Mouse (Mus musculus): ENCODE measurements around the gene Tmem43. TPM values are rescaled to one million over a fixed set of nuclear protein-coding genes. Genes with fewer than 3 reads are reported as not detected.

The Tmem43 gene
- total and polyA plus RNA-seq, 3 experiments = 22.3 to 23.7 TPM; not detected in 1

GRCm38 (mm10) chr6:91440474-91441144, 32.9 kb upstream of the Tmem43 start:
- H3K27ac ChIP-seq (ENCODE audit: control insufficient read depth, low read depth, low read length) = peak overlapping the region; percentile 71
- DNase-seq (ENCODE audit: low read depth, low spot score) = peak; percentile 97
- no peaks in the 10 kb centered on the region for H3K9me3 ChIP-seq (replicated peaks; ENCODE audit: insufficient read depth, low read length)
- TF ChIP-seq MAX (IDR thresholded peaks at IDR 0.05; ENCODE audit: low read length) = no peak; the same call in none of the 2 replicates
- no peak for TF ChIP-seq USF2 (IDR thresholded peaks at IDR 0.05; ENCODE audit: borderline replicate concordance in 1 of 2, insufficient read depth in 1 of 2, low read depth in 1 of 2, low read length in 2 of 2)
- TF ChIP-seq USF1 (IDR thresholded peaks at IDR 0.05; ENCODE audit: low read depth, low read length) = no peak
- no peak for TF ChIP-seq MEF2A (IDR thresholded peaks at IDR 0.05; ENCODE audit: extremely low read depth, insufficient replicate concordance, low read depth, low read length, poor library complexity, severe bottlenecking)
- TF ChIP-seq RCOR1 (IDR thresholded peaks at IDR 0.05; ENCODE audit: low read depth, low read length) = no peak
- TF ChIP-seq CHD1 (IDR thresholded peaks at IDR 0.05; ENCODE audit: low read depth, low read length) = no peak
- TF ChIP-seq TBP (IDR thresholded peaks at IDR 0.05; ENCODE audit: low read depth, low read length) = peak; percentile 94
- no peak for TF ChIP-seq BHLHE40 (IDR thresholded peaks at IDR 0.05; ENCODE audit: borderline replicate concordance, low read depth, low read length)
- peak; percentile 88; the same call in 1 of the 2 replicates for TF ChIP-seq JUND (IDR thresholded peaks at IDR 0.05; ENCODE audit: low read depth, low read length)
- TF ChIP-seq SMC3 (IDR thresholded peaks at IDR 0.05; ENCODE audit: low read depth, low read length) = no peak
- TF ChIP-seq TCF12 (IDR thresholded peaks at IDR 0.05; ENCODE audit: low read depth, low read length) = peak; percentile 62
- TF ChIP-seq NRF1 (IDR thresholded peaks at IDR 0.05; ENCODE audit: insufficient read depth, low read depth, low read length, poor library complexity, severe bottlenecking) = 0 out of 2 replicates have a peak, but pooled peaks have one; percentile 35
- TF ChIP-seq TAL1 (IDR thresholded peaks at IDR 0.05; ENCODE audit: low read length) = no peak
- TF ChIP-seq MYB (IDR thresholded peaks at IDR 0.05; ENCODE audit: low read depth, low read length) = no peak
- peak; percentile 66; the same call in 1 of the 2 replicates for TF ChIP-seq GABPA (IDR thresholded peaks at IDR 0.05; ENCODE audit: low read depth, low read length)
- peak; percentile 97 for TF ChIP-seq SIN3A (IDR thresholded peaks at IDR 0.05; ENCODE audit: low read length)
- TF ChIP-seq RAD21 (IDR thresholded peaks at IDR 0.05; ENCODE audit: low read depth, low read length) = no peak
- TF ChIP-seq ETS1 (IDR thresholded peaks at IDR 0.05; ENCODE audit: low read depth, low read length) = peak; percentile 36; the same call in 1 of the 2 replicates
- TF ChIP-seq KAT2A (conservative IDR thresholded peaks at IDR 0.05; ENCODE audit: low read depth, low read length) = peak; percentile 83
- TF ChIP-seq UBTF (IDR thresholded peaks at IDR 0.05; ENCODE audit: borderline replicate concordance, insufficient read depth, low read depth, low read length) = no peak
- TF ChIP-seq EP300 (IDR thresholded peaks at IDR 0.05; ENCODE audit: low read depth in 1 of 2, low read length in 2 of 2) = no peak; a peak in 1 of 4 replicates
- TF ChIP-seq CTCF (IDR thresholded peaks at IDR 0.05 in 2 of 3, conservative IDR thresholded peaks at IDR 0.05 in 1 of 3; ENCODE audit: control insufficient read depth in 1 of 3, insufficient read depth in 1 of 3, low read depth in 2 of 3, low read length in 3 of 3, poor library complexity in 1 of 3, severe bottlenecking in 1 of 3) = no peak
- TF ChIP-seq POLR2A (IDR thresholded peaks at IDR 0.05; ENCODE audit: control insufficient read depth in 1 of 2, insufficient read depth in 1 of 2, low read depth in 1 of 2, low read length in 2 of 2, poor library complexity in 1 of 2) = peak; percentile 74 to 100
- TF ChIP-seq POLR2AphosphoS2 (IDR thresholded peaks at IDR 0.05; ENCODE audit: low read length) = peak; percentile 97
- peak; percentile 99 for TF ChIP-seq NELFE (IDR thresholded peaks at IDR 0.05; ENCODE audit: low read depth, low read length)
- no peak for TF ChIP-seq E2F4 (IDR thresholded peaks at IDR 0.05; ENCODE audit: borderline replicate concordance, low read depth, low read length)
- no peak for TF ChIP-seq ZNF384 (IDR thresholded peaks at IDR 0.05; ENCODE audit: low read depth, low read length)
- no peak for TF ChIP-seq POLR2AphosphoS5 (IDR thresholded peaks at IDR 0.05; ENCODE audit: borderline replicate concordance, low read depth, low read length)
- peak; percentile 92 for TF ChIP-seq ZMIZ1 (IDR thresholded peaks at IDR 0.05; ENCODE audit: low read depth, low read length)
- TF ChIP-seq ZKSCAN1 (IDR thresholded peaks at IDR 0.05; ENCODE audit: low read depth, low read length) = no peak
- TF ChIP-seq MAFK (IDR thresholded peaks at IDR 0.05; ENCODE audit: borderline replicate concordance, low read depth, low read length) = no peak
- TF ChIP-seq MXI1 (IDR thresholded peaks at IDR 0.05; ENCODE audit: low read depth, low read length) = peak; percentile 88
- TF ChIP-seq GATA1 (IDR thresholded peaks at IDR 0.05; ENCODE audit: low read depth, low read length) = no peak
- 0 out of 2 replicates have a peak, but pooled peaks have one; percentile 40 for TF ChIP-seq MYC (IDR thresholded peaks at IDR 0.05; ENCODE audit: low read depth, low read length)
- TF ChIP-seq MAZ (IDR thresholded peaks at IDR 0.05; ENCODE audit: low read depth, low read length) = no peak
- no peak for TF ChIP-seq CHD2 (IDR thresholded peaks at IDR 0.05; ENCODE audit: low read length)

More at GRCm38 (mm10) chr6:91440474-91441144, 32.9 kb upstream of the Tmem43 start:
- H3K9ac ChIP-seq (ENCODE audit: control insufficient read depth, low read depth, low read length, poor library complexity, severe bottlenecking) = peak overlapping the region; percentile 89
- peak overlapping the region; percentile 72 to 98 for H3K4me3 ChIP-seq (ENCODE audit: control insufficient read depth in 1 of 2, insufficient read depth in 1 of 2, low read depth in 2 of 2, low read length in 2 of 2)
- peaks cover 4 to 5% of the 10 kb centered on the region in 2 experiments for H3K27me3 ChIP-seq (ENCODE audit: control insufficient read depth in 1 of 2, insufficient read depth in 2 of 2, low read length in 2 of 2)
- H3K79me2 ChIP-seq (ENCODE audit: control insufficient read depth, insufficient read depth, low read length, poor library complexity) = no peaks in the 10 kb centered on the region; the same call in 1 of the 2 replicates
- H3K36me3 ChIP-seq (ENCODE audit: control insufficient read depth in 1 of 2, insufficient read depth in 2 of 2, low read length in 2 of 2) = peaks cover 0 to 2% of the 10 kb centered on the region in 2 experiments; a peak in 1 of 4 replicates
- no peaks in the 10 kb centered on the region for H3K4me1 ChIP-seq (ENCODE audit: control insufficient read depth in 1 of 2, insufficient read depth in 2 of 2, low read length in 2 of 2)
